Comparison of ENCODE assay signal across 30 mouse cellular contexts in genomic region chr4:139452944-139453700, GRCm38 (mm10).
A peak's percentile ranks its signal among the peaks of the same experiment; 100 is the strongest.
DNase-seq lines count a peak whose midpoint lies in the region; ATAC-seq and TF ChIP-seq lines count a peak whose summit lies in the region.
"Had no signal": no experiment of that assay in that cellular context is flagged by ENCODE, and none has a peak within 500 bp of the region (broad histone marks: within the 10 kb centered on the region; RNA-seq: fewer than 3 reads in every experiment).

No protein-coding gene starts in this region.

- H3K9ac ChIP-seq in forebrain, embryonic 13.5 days, result no peak overlapping the region
- no peak overlapping the region for H3K9ac ChIP-seq in hindbrain, embryonic 13.5 days
- H3K9ac ChIP-seq: forebrain, postnatal 0 days; heart, embryonic 12.5 days; heart, embryonic 15.5 days; hindbrain, embryonic 14.5 days had no signal

- no peaks in the 10 kb centered on the region for H3K27me3 ChIP-seq in cerebellum, adult 2 months (ENCODE audit: control insufficient read depth, insufficient read depth, low read length)
- no peaks in the 10 kb centered on the region for H3K27me3 ChIP-seq in forebrain, embryonic 13.5 days
- no peaks in the 10 kb centered on the region for H3K27me3 ChIP-seq in hindbrain, embryonic 13.5 days
- H3K27me3 ChIP-seq: CH12.LX; heart, embryonic 12.5 days; heart, embryonic 15.5 days; Patski had no signal

- WGBS in cerebellum, adult 2 months, result 20% methylated on average over 8 of the region's 8 CpGs
- WGBS in forebrain, embryonic 13.5 days, result 92% methylated on average over 8 of the region's 8 CpGs
- WGBS in hindbrain, embryonic 13.5 days, result 97% methylated on average over 8 of the region's 8 CpGs

- no peaks in the 10 kb centered on the region for H3K9me3 ChIP-seq in forebrain, embryonic 13.5 days (replicated peaks)
- no peaks in the 10 kb centered on the region for H3K9me3 ChIP-seq in hindbrain, embryonic 13.5 days
- H3K9me3 ChIP-seq: forebrain, embryonic 10.5 days; G1E; heart, embryonic 12.5 days; heart, embryonic 15.5 days; hindbrain, embryonic 10.5 days had no signal

- TF ChIP-seq POLR2A in cerebellum, adult 2 months (IDR thresholded peaks at IDR 0.05; ENCODE audit: borderline replicate concordance, insufficient read depth, low read length), result no peak

- no peak overlapping the region for H3K4me2 ChIP-seq in forebrain, embryonic 13.5 days
- H3K4me2 ChIP-seq in hindbrain, embryonic 13.5 days, result no peak overlapping the region
- H3K4me2 ChIP-seq: heart, embryonic 12.5 days; heart, embryonic 15.5 days; hindbrain, embryonic 14.5 days had no signal

- DNase-seq in cerebellum, adult 11 months, result peak; percentile 61
- DNase-seq in cerebellum, postnatal 10 days, result no peak
- DNase-seq in cerebellum, adult 2 months, result peak; percentile 72 to 85
- DNase-seq in cerebellum, adult 9-11 months, result peak; percentile 82
- peak; percentile 66 to 73 for DNase-seq in cerebellum, postnatal 36 days
- no peak for DNase-seq in thymus, adult 18-20 months
- DNase-seq: adrenal gland, postnatal 10 days; adrenal gland, postnatal 36 days; B cell, adult 2 months; forebrain, postnatal 0 days; gastrocnemius, adult 2 months; gastrocnemius, postnatal 14 days; heart, adult 11 months; heart, postnatal 36 days; kidney, adult 18-20 months; kidney, adult 9 months had no signal

- no peak for ATAC-seq in forebrain, embryonic 13.5 days
- ATAC-seq in hindbrain, embryonic 13.5 days (ENCODE audit: low FRiP score), result no peak
- ATAC-seq: forebrain, embryonic 14.5 days; forebrain, postnatal 0 days; hindbrain, postnatal 0 days; inflammation-experienced regulatory T-cells, adult 6 months; intestine, embryonic 16.5 days; Patski had no signal

- no peak for TF ChIP-seq CTCF in cerebellum, adult 2 months (IDR thresholded peaks at IDR 0.05; ENCODE audit: borderline replicate concordance, insufficient read depth, low read depth, low read length)

- peaks cover 100% of the 10 kb centered on the region for H3K36me3 ChIP-seq in forebrain, embryonic 13.5 days (ENCODE audit: poor library complexity, severe bottlenecking)
- peaks cover 97% of the 10 kb centered on the region for H3K36me3 ChIP-seq in hindbrain, embryonic 13.5 days

- peaks cover 35% of the 10 kb centered on the region for H3K4me1 ChIP-seq in cerebellum, adult 2 months (ENCODE audit: control insufficient read depth, insufficient read depth, low read length)
- H3K4me1 ChIP-seq in forebrain, embryonic 13.5 days, result no peaks in the 10 kb centered on the region
- H3K4me1 ChIP-seq in hindbrain, embryonic 13.5 days (replicated peaks), result no peaks in the 10 kb centered on the region
- H3K4me1 ChIP-seq: forebrain, embryonic 10.5 days; hindbrain, embryonic 10.5 days had no signal

- peak overlapping the region; percentile 41 for H3K27ac ChIP-seq in cerebellum, adult 2 months (ENCODE audit: insufficient read depth, low read length)
- H3K27ac ChIP-seq in forebrain, embryonic 13.5 days, result no peak overlapping the region
- no peak overlapping the region for H3K27ac ChIP-seq in hindbrain, embryonic 13.5 days
- H3K27ac ChIP-seq: forebrain, embryonic 10.5 days; gastrocnemius, adult 2 months; heart, embryonic 15.5 days; hindbrain, embryonic 10.5 days; hindbrain, embryonic 14.5 days; hindbrain, postnatal 0 days had no signal

- H3K4me3 ChIP-seq in cerebellum, adult 2 months (replicated peaks; ENCODE audit: insufficient read depth, low read depth, low read length), result no peak overlapping the region
- no peak overlapping the region for H3K4me3 ChIP-seq in forebrain, embryonic 13.5 days
- H3K4me3 ChIP-seq in hindbrain, embryonic 13.5 days, result no peak overlapping the region
- H3K4me3 ChIP-seq: forebrain, embryonic 10.5 days; gastrocnemius, adult 2 months; heart, embryonic 12.5 days; heart, embryonic 15.5 days; hindbrain, embryonic 10.5 days had no signal

Comparison
In these comparisons a context has a peak if more than half of its experiments do, and no peak if none do; other contexts are left out.
1. DNase-seq: peak in cerebellum, adult 11 months (single experiment), cerebellum, adult 2 months (2 of 2), cerebellum, adult 9-11 months (single experiment) and cerebellum, postnatal 36 days (2 of 2); none in cerebellum, postnatal 10 days (0 of 2) and thymus, adult 18-20 months (0 of 2).